Mouse (Mus musculus) liver, embryonic 13.5 days (tissue): Measurements from ENCODE around the gene Ggt5. TPM values are rescaled to one million over a fixed set of nuclear protein-coding genes. Genes with fewer than 3 reads are reported as not detected.
A peak's percentile ranks its signal among the peaks of the same experiment; 100 is the strongest.

Source experiments
- ATAC-seq: fragments of 200-750 bp; cut with Nextera tagmentation; 2 replicates; pipeline ENCODE4 v1.8.0; 2017; ENCODE audit warnings: low read depth, mild to moderate bottlenecking, moderate number of reproducible peaks, moderate library complexity
- DNase-seq: peaks from one replicate; pipeline ENCODE4 v3.0.0; 2022
- H3K27ac ChIP-seq: fragments of 300-500 bp; sonication (generic); 2 replicates; pipeline ENCODE4 v1.5.1; 2015; ENCODE audit warnings: moderate library complexity, mild to moderate bottlenecking, inconsistent platforms
- H3K27me3 ChIP-seq: fragments of 300-500 bp; sonication (generic); 2 replicates; pipeline ENCODE4 v1.6.1; 2015; ENCODE audit warnings: mild to moderate bottlenecking, inconsistent platforms
- H3K36me3 ChIP-seq: fragments of 300-500 bp; sonication (generic); 2 replicates; pipeline ENCODE4 v1.6.1; 2015; ENCODE audit warnings: mild to moderate bottlenecking, inconsistent platforms
- H3K4me1 ChIP-seq: fragments of 300-500 bp; sonication (generic); replicated peaks from 2 replicates; pipeline ENCODE4 v1.6.1; 2015; ENCODE audit warnings: inconsistent platforms
- H3K4me2 ChIP-seq: fragments of 300-500 bp; sonication (generic); 2 replicates; pipeline ENCODE4 v1.6.1; 2015; ENCODE audit warnings: inconsistent platforms, mild to moderate bottlenecking, moderate library complexity
- H3K4me3 ChIP-seq: fragments of 300-500 bp; sonication (generic); replicated peaks from 2 replicates; pipeline ENCODE4 v1.5.1; 2015; ENCODE audit warnings: mild to moderate bottlenecking, inconsistent platforms
- H3K9ac ChIP-seq: fragments of 300-500 bp; sonication (generic); 2 replicates; pipeline ENCODE4 v1.6.1; 2015; ENCODE audit warnings: mild to moderate bottlenecking, inconsistent platforms
- H3K9me3 ChIP-seq: fragments of 300-500 bp; sonication (generic); replicated peaks from 2 replicates; pipeline ENCODE4 v1.6.1; 2016; ENCODE audit warnings: inconsistent platforms
- WGBS: fragments of 180-500 bp; shearing (Covaris S2); methylation state at CpG from one replicate; pipeline ENCODE4 v1.1.7; 2015; ENCODE audit not compliant: insufficient replicate concordance; 5-methylcytosine and 5-hydroxymethylcytosine counted together
- polyA plus RNA-seq: library from polyadenylated mRNA; unstranded; fragments of >200 nt; fragmentation: Nextera tagmentation; extraction: Ambion mirVana; gene quantifications from 2 replicates; pipeline ENCODE4 v1.2.1, GENCODE M21; 2015

Gene Ggt5
- polyA plus RNA-seq, 1 experiment from 2014 or later = 0.52 TPM

GRCm38 (mm10) chr10:75625920-75626319, 36.8 kb downstream of the Ggt5 start:
- no peaks in the 10 kb centered on the region for H3K36me3 ChIP-seq
- WGBS = 53% methylated on average over 6 of the region's 6 CpGs
- ATAC-seq = no peak

GRCm38 (mm10) chr10:75626991-75627390, 37.9 kb downstream of the Ggt5 start:
- no peaks in the 10 kb centered on the region for H3K36me3 ChIP-seq
- no peak overlapping the region for H3K27ac ChIP-seq
- H3K4me1 ChIP-seq = peaks cover 4% of the 10 kb centered on the region; the same call in 1 of the 2 replicates
- no peaks in the 10 kb centered on the region for H3K9me3 ChIP-seq
- WGBS = 47% methylated on average over 3 of the region's 3 CpGs
- H3K9ac ChIP-seq = no peak overlapping the region
- no peak overlapping the region for H3K4me2 ChIP-seq
- ATAC-seq (no peak), DNase-seq (no peak)
- H3K27me3 ChIP-seq = peaks cover 3% of the 10 kb centered on the region; the same call in 1 of the 2 replicates
- H3K4me3 ChIP-seq = no peak overlapping the region

More at GRCm38 (mm10) chr10:75625920-75626319, 36.8 kb downstream of the Ggt5 start:
- Histone ChIP-seq H3K9me3 (no peaks in the 10 kb centered on the region), H3K27me3 (no peaks in the 10 kb centered on the region), H3K27ac (no peak overlapping the region), H3K9ac (no peak overlapping the region), H3K4me3 (no peak overlapping the region), H3K4me2 (no peak overlapping the region), H3K4me1 (peaks cover 4% of the 10 kb centered on the region; the same call in 1 of the 2 replicates)
- no peak for DNase-seq

GRCm38 (mm10) chr10:75627490-75627889, 38.4 kb downstream of the Ggt5 start:
- ATAC-seq (no peak), DNase-seq (no peak)
- Histone ChIP-seq H3K27ac (no peak overlapping the region), H3K4me1 (peaks cover 4% of the 10 kb centered on the region; the same call in 1 of the 2 replicates), H3K9ac (no peak overlapping the region), H3K27me3 (peaks cover 3% of the 10 kb centered on the region; the same call in 1 of the 2 replicates), H3K4me2 (no peak overlapping the region), H3K4me3 (no peak overlapping the region), H3K9me3 (no peaks in the 10 kb centered on the region), H3K36me3 (no peaks in the 10 kb centered on the region)
- WGBS = 70% methylated on average over 3 of the region's 3 CpGs

GRCm38 (mm10) chr10:75632633-75633032, 43.5 kb downstream of the Ggt5 start:
- H3K4me3 ChIP-seq = no peak overlapping the region
- H3K4me1 ChIP-seq = peaks cover 11% of the 10 kb centered on the region
- no peaks in the 10 kb centered on the region for H3K9me3 ChIP-seq
- WGBS = 58% methylated on average over 5 of the region's 5 CpGs
- peaks cover 3% of the 10 kb centered on the region; the same call in 1 of the 2 replicates for H3K27me3 ChIP-seq
- no peak overlapping the region for H3K27ac ChIP-seq
- H3K36me3 ChIP-seq = no peaks in the 10 kb centered on the region
- no peak for ATAC-seq
- no peak for DNase-seq
- no peak overlapping the region for H3K4me2 ChIP-seq
- no peak overlapping the region for H3K9ac ChIP-seq

- Histone ChIP-seq H3K27ac (no peak overlapping the region), H3K9me3 (no peaks in the 10 kb centered on the region), H3K4me1 (peaks cover 9% of the 10 kb centered on the region), H3K4me2 (no peak overlapping the region), H3K27me3 (peaks cover 5% of the 10 kb centered on the region; the same call in 1 of the 2 replicates), H3K4me3 (no peak overlapping the region), H3K36me3 (no peaks in the 10 kb centered on the region), H3K9ac (no peak overlapping the region)
- DNase-seq (no peak), ATAC-seq (no peak)
- WGBS = 72% methylated on average over 5 of the region's 5 CpGs
Observed at GRCm38 (mm10) chr10:75633048-75633447, 43.9 kb downstream of the Ggt5 start.

GRCm38 (mm10) chr10:75633576-75634139, 44.5 kb downstream of the Ggt5 start:
- 64% methylated on average over 13 of the region's 14 CpGs for WGBS
- H3K9me3 ChIP-seq = no peaks in the 10 kb centered on the region
- H3K4me1 ChIP-seq = peaks cover 7% of the 10 kb centered on the region
- no peak overlapping the region for H3K9ac ChIP-seq
- H3K36me3 ChIP-seq = no peaks in the 10 kb centered on the region
- no peak overlapping the region for H3K4me2 ChIP-seq
- H3K4me3 ChIP-seq = no peak overlapping the region
- ATAC-seq (no peak), DNase-seq (no peak)
- H3K27ac ChIP-seq = no peak overlapping the region
- H3K27me3 ChIP-seq = peaks cover 5% of the 10 kb centered on the region; the same call in 1 of the 2 replicates

DNA sequence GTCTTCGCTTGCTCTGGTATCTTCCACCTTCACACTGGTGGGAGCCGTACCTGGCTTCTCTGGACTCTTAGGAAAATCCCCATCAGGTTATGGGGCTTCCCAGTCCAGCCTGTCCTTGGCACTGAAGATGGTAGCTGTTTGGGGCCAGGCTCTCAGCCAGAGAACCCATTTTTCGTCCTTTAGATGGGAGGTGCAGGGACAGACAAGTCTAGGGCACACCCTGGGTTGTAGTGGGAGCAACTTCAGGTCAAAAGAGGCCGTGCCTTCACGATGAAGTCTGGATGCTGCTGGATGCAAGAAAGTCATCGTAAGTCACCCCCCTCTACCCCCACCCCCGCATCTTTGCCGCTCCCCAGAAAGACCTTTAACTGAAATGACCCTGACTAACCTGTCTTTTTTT, 45.5 kb downstream of the Ggt5 start:
- WGBS = 72% methylated on average over 8 of the region's 8 CpGs

GRCm38 (mm10) chr10:75635019-75635692, 46.0 kb downstream of the Ggt5 start:
- H3K4me3 ChIP-seq = no peak overlapping the region
- H3K4me1 ChIP-seq = peaks cover 7% of the 10 kb centered on the region
- WGBS = 55% methylated on average over 14 of the region's 14 CpGs
- ATAC-seq (no peak; the same call in 1 of the 2 replicates), DNase-seq (no peak)
- H3K4me2 ChIP-seq = no peak overlapping the region
- no peaks in the 10 kb centered on the region for H3K9me3 ChIP-seq
- peaks cover 5% of the 10 kb centered on the region; the same call in 1 of the 2 replicates for H3K27me3 ChIP-seq
- no peaks in the 10 kb centered on the region for H3K36me3 ChIP-seq
- H3K27ac ChIP-seq = no peak overlapping the region
- no peak overlapping the region for H3K9ac ChIP-seq

More for the DNA sequence above, 45.5 kb downstream of the Ggt5 start:
- Histone ChIP-seq H3K4me1 (peaks cover 7% of the 10 kb centered on the region), H3K27me3 (peaks cover 5% of the 10 kb centered on the region; the same call in 1 of the 2 replicates), H3K9ac (no peak overlapping the region), H3K9me3 (no peaks in the 10 kb centered on the region), H3K36me3 (no peaks in the 10 kb centered on the region), H3K4me2 (no peak overlapping the region), H3K4me3 (no peak overlapping the region), H3K27ac (no peak overlapping the region)
- ATAC-seq (no peak), DNase-seq (no peak)

DNA sequence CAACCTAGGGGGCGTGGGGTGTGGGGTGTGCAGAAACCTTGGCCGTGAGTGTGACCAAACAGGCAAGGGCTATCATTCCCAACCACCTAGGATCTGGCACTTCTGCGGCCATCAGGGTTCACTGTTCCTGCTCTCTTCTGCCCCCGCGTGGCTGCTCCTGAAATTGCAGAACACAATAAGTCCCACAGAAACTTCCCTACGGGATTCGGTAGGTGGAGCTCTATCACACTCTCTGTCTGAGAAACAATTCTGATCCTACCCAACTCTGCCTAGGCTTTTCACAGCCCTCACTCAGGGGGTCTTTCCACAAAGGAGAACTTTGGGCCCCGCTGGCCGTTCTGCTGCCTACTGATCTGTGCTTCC, 46.5 kb downstream of the Ggt5 start:
- Histone ChIP-seq H3K27me3 (peaks cover 5% of the 10 kb centered on the region; the same call in 1 of the 2 replicates), H3K4me1 (peaks cover 7% of the 10 kb centered on the region), H3K36me3 (no peaks in the 10 kb centered on the region), H3K27ac (no peak overlapping the region), H3K4me3 (no peak overlapping the region), H3K9me3 (no peaks in the 10 kb centered on the region), H3K9ac (no peak overlapping the region), H3K4me2 (no peak overlapping the region)
- peak; percentile 72 for DNase-seq
- ATAC-seq = peak; percentile 32; the same call in 1 of the 2 replicates
- WGBS = 3% methylated on average over 9 of the region's 9 CpGs

DNA sequence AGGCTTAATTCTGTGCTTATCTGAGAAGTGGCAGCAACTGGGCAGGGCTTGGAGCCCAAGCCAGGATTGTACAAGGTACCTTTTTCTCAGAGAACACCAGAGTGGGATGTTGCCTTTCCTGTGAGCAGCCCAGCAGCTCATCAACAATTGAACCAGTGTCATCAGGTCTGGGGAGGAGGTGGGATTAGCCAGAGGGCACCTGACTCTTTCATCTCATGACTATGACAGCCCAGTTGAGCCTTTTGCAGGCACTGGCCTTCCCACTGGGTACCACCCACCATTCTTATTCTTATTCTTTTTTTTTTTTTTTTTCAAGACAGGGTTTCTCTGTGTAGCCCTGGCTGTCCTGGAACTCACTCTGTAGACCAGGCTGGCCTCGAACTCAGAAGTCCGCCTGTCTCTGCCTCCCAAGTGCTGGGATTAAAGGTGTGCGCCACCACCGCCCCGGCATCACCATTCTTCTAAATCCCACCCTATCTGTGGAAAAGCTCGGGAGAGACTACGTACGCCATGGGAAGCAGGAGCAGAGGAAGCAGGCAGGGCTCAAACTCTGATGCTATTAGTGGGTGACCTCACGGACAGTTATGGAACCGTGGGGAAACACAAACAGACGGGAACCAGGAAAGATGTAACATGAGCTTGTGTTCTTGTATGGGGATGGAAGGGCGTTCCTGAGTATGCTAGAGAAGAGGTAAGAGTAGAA, 47.1 kb downstream of the Ggt5 start:
- Histone ChIP-seq H3K9ac (no peak overlapping the region), H3K9me3 (no peaks in the 10 kb centered on the region), H3K4me3 (no peak overlapping the region), H3K27ac (no peak overlapping the region), H3K4me1 (peaks cover 7% of the 10 kb centered on the region), H3K4me2 (no peak overlapping the region), H3K36me3 (no peaks in the 10 kb centered on the region), H3K27me3 (peaks cover 5% of the 10 kb centered on the region; the same call in 1 of the 2 replicates)
- WGBS = 80% methylated on average over 12 of the region's 12 CpGs
- DNase-seq (no peak), ATAC-seq (no peak)

DNA sequence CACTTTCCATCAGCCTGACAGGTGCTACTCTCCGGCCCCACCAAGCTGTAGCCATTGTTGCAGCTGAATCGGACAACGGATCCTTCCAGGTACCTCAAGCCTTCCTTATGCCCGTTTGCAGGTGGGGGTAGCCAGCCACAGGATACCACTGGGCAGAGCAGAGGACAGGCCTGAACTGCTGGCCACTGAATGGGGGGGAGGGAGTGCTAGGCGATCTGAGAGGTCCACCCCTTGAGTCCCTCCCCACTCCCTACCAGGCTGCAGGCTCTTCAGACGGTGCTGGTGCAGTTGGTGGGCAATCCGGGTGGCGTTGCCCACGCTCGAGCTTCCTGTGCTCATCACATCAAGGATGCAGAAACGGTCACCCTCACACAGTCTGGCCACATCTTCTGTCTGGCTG, 48.6 kb downstream of the Ggt5 start:
- Histone ChIP-seq H3K27me3 (0 out of 2 replicates have a peak, but pooled peaks cover 2% of the 10 kb centered on the region), H3K4me2 (no peak overlapping the region)

More for the DNA sequence above, 48.6 kb downstream of the Ggt5 start:
- H3K9ac ChIP-seq = no peak overlapping the region
- ATAC-seq = no peak
- H3K4me1 ChIP-seq = peaks cover 15% of the 10 kb centered on the region
- H3K27ac ChIP-seq = no peak overlapping the region
- WGBS = 74% methylated on average over 11 of the region's 11 CpGs
- no peak overlapping the region for H3K4me3 ChIP-seq
- no peaks in the 10 kb centered on the region for H3K36me3 ChIP-seq
- no peak for DNase-seq
- H3K9me3 ChIP-seq = no peaks in the 10 kb centered on the region
